Mouse (Mus musculus) cortical plate, adult 2 months (tissue): ENCODE data around the gene Wdr77.

Source experiments
- CTCF ChIP-seq: fragments of 200-500 bp; IDR thresholded peaks from 2 replicates; pipeline ENCODE4 v1.5.1; 2011; ENCODE audit warnings: mild to moderate bottlenecking, control low read depth, low read length; ENCODE audit not compliant: insufficient read depth; ENCODE audit errors: extremely low read depth
- POLR2A ChIP-seq: fragments of 200-500 bp; IDR thresholded peaks from 2 replicates; pipeline ENCODE4 v1.6.1; 2011; ENCODE audit warnings: mild to moderate bottlenecking, low read length, control low read depth; ENCODE audit not compliant: insufficient read depth; ENCODE audit errors: extremely low read depth

- no peak for TF ChIP-seq CTCF
- no peak for TF ChIP-seq POLR2A
Measured at GRCm38 (mm10) chr3:105929821-105930220, 29.3 kb upstream of the Wdr77 start.
